Mouse (Mus musculus) neural tube, embryonic 13.5 days (tissue): ENCODE measurements at regions not wholly inside any gene's neighbourhood (a gene's known extent, or its start where the extent isn't known, plus 50 kb on each side); places are given as distances from the start of the nearest gene placed in this dataset.
A peak's percentile ranks its signal among the peaks of the same experiment; 100 is the strongest.

Source experiments
- ATAC-seq: fragments of 200-750 bp; cut with Nextera tagmentation; 2 replicates; pipeline ENCODE4 v1.8.0; 2017; ENCODE audit warnings: low read depth, mild to moderate bottlenecking, moderate TSS enrichment, moderate library complexity
- H3K27ac ChIP-seq: fragments of 300-500 bp; sonication (generic); replicated peaks from 2 replicates; pipeline ENCODE4 v1.5.1; 2015; ENCODE audit warnings: moderate library complexity, mild to moderate bottlenecking, inconsistent platforms
- H3K27me3 ChIP-seq: fragments of 300-500 bp; sonication (generic); 2 replicates; pipeline ENCODE4 v1.6.1; 2015; ENCODE audit warnings: mild to moderate bottlenecking, inconsistent platforms
- H3K36me3 ChIP-seq: fragments of 300-500 bp; sonication (generic); 2 replicates; pipeline ENCODE4 v1.6.1; 2015; ENCODE audit warnings: mild to moderate bottlenecking, inconsistent platforms
- H3K4me1 ChIP-seq: fragments of 300-500 bp; sonication (generic); replicated peaks from 2 replicates; pipeline ENCODE4 v1.6.1; 2015; ENCODE audit warnings: inconsistent platforms
- H3K4me2 ChIP-seq: fragments of 300-500 bp; sonication (generic); 2 replicates; pipeline ENCODE4 v1.6.1; 2015; ENCODE audit warnings: inconsistent platforms, mild to moderate bottlenecking, moderate library complexity
- H3K4me3 ChIP-seq: fragments of 300-500 bp; sonication (generic); 2 replicates; pipeline ENCODE4 v1.5.1; 2015; ENCODE audit warnings: mild to moderate bottlenecking, inconsistent platforms
- H3K9ac ChIP-seq: fragments of 300-500 bp; sonication (generic); 2 replicates; pipeline ENCODE4 v1.6.1; 2015; ENCODE audit warnings: moderate library complexity, mild to moderate bottlenecking, inconsistent platforms
- H3K9me3 ChIP-seq: fragments of 300-500 bp; sonication (generic); 2 replicates; pipeline ENCODE4 v1.6.1; 2016; ENCODE audit warnings: inconsistent platforms
- whole genome bisulfite sequencing: fragments of 180-500 bp; shearing (Covaris S2); methylation state at CpG from one replicate; pipeline ENCODE4 v1.1.7; 2015; 5-methylcytosine and 5-hydroxymethylcytosine counted together

GRCm38 (mm10) chr10:99556353-99557036 is 203.0 kb downstream of the Csl start:
- no peak for ATAC-seq
- no peak overlapping the region for H3K4me3 ChIP-seq
- H3K36me3 ChIP-seq = no peaks in the 10 kb centered on the region
- no peak overlapping the region for H3K9ac ChIP-seq
- no peak overlapping the region for H3K4me2 ChIP-seq
- no peak overlapping the region for H3K27ac ChIP-seq
- H3K27me3 ChIP-seq = no peaks in the 10 kb centered on the region
- no peaks in the 10 kb centered on the region for H3K9me3 ChIP-seq
- 61% methylated on average over 11 of the region's 11 CpGs for WGBS
- peaks cover 4% of the 10 kb centered on the region; the same call in 1 of the 2 replicates for H3K4me1 ChIP-seq

GRCm38 (mm10) chr10:99558656-99559055 is 200.8 kb downstream of the Csl start:
- H3K9me3 ChIP-seq = no peaks in the 10 kb centered on the region
- no peak overlapping the region for H3K4me2 ChIP-seq
- H3K27me3 ChIP-seq = no peaks in the 10 kb centered on the region
- no peak overlapping the region for H3K9ac ChIP-seq
- WGBS = 83% methylated on average over 5 of the region's 5 CpGs
- ATAC-seq = no peak
- H3K4me1 ChIP-seq = peaks cover 4% of the 10 kb centered on the region; the same call in 1 of the 2 replicates
- no peak overlapping the region for H3K4me3 ChIP-seq
- no peak overlapping the region for H3K27ac ChIP-seq
- no peaks in the 10 kb centered on the region for H3K36me3 ChIP-seq

GRCm38 (mm10) chr10:99561166-99561818 is 198.2 kb downstream of the Csl start:
- Histone ChIP-seq H3K27ac (no peak overlapping the region), H3K4me2 (no peak overlapping the region), H3K27me3 (no peaks in the 10 kb centered on the region), H3K9ac (no peak overlapping the region), H3K9me3 (no peaks in the 10 kb centered on the region), H3K4me3 (no peak overlapping the region), H3K4me1 (no peaks in the 10 kb centered on the region), H3K36me3 (no peaks in the 10 kb centered on the region)
- WGBS = 90% methylated on average over 11 of the region's 11 CpGs
- no peak for ATAC-seq

- Histone ChIP-seq H3K27me3 (no peaks in the 10 kb centered on the region), H3K9ac (no peak overlapping the region), H3K27ac (no peak overlapping the region), H3K4me1 (no peaks in the 10 kb centered on the region), H3K36me3 (no peaks in the 10 kb centered on the region), H3K9me3 (no peaks in the 10 kb centered on the region), H3K4me2 (no peak overlapping the region), H3K4me3 (no peak overlapping the region)
- WGBS = 90% methylated on average over 4 of the region's 4 CpGs
- ATAC-seq = no peak
These were observed 194.9 kb downstream of the Csl start for GRCm38 (mm10) chr10:99564605-99565004.

GRCm38 (mm10) chr10:99568424-99568823 is 191.0 kb downstream of the Csl start:
- Histone ChIP-seq H3K27me3 (no peaks in the 10 kb centered on the region), H3K4me2 (no peak overlapping the region), H3K27ac (no peak overlapping the region), H3K36me3 (no peaks in the 10 kb centered on the region), H3K4me3 (no peak overlapping the region), H3K9me3 (no peaks in the 10 kb centered on the region), H3K4me1 (no peaks in the 10 kb centered on the region), H3K9ac (no peak overlapping the region)
- whole genome bisulfite sequencing = 84% methylated on average over 5 of the region's 5 CpGs
- ATAC-seq = no peak

GRCm38 (mm10) chr10:99570190-99570589 is 189.3 kb downstream of the Csl start:
- no peak overlapping the region for H3K4me3 ChIP-seq
- no peak overlapping the region for H3K27ac ChIP-seq
- no peaks in the 10 kb centered on the region for H3K9me3 ChIP-seq
- peaks cover 5% of the 10 kb centered on the region; the same call in 1 of the 2 replicates for H3K4me1 ChIP-seq
- no peak for ATAC-seq
- no peak overlapping the region for H3K4me2 ChIP-seq
- no peaks in the 10 kb centered on the region for H3K27me3 ChIP-seq
- WGBS = 38% methylated on average over 2 of the region's 2 CpGs
- H3K9ac ChIP-seq = no peak overlapping the region
- H3K36me3 ChIP-seq = no peaks in the 10 kb centered on the region

- Histone ChIP-seq H3K4me3 (no peak overlapping the region), H3K36me3 (no peaks in the 10 kb centered on the region), H3K27me3 (no peaks in the 10 kb centered on the region), H3K4me2 (no peak overlapping the region), H3K9me3 (no peaks in the 10 kb centered on the region), H3K27ac (no peak overlapping the region), H3K4me1 (peaks cover 11% of the 10 kb centered on the region), H3K9ac (no peak overlapping the region)
- 71% methylated on average over 14 of the region's 14 CpGs for WGBS
- ATAC-seq = no peak
These were observed 185.5 kb downstream of the Csl start for GRCm38 (mm10) chr10:99573997-99574396.

GRCm38 (mm10) chr10:99575294-99575693 is 184.2 kb downstream of the Csl start:
- Histone ChIP-seq H3K4me2 (no peak overlapping the region), H3K4me1 (peaks cover 11% of the 10 kb centered on the region)

GRCm38 (mm10) chr10:99576301-99576700 is 183.2 kb downstream of the Csl start:
- H3K4me3 ChIP-seq = no peak overlapping the region
- WGBS = 86% methylated on average over 5 of the region's 5 CpGs
- ATAC-seq = no peak
- no peak overlapping the region for H3K4me2 ChIP-seq
- no peaks in the 10 kb centered on the region for H3K9me3 ChIP-seq
- H3K4me1 ChIP-seq = peaks cover 11% of the 10 kb centered on the region
- no peaks in the 10 kb centered on the region for H3K27me3 ChIP-seq
- H3K36me3 ChIP-seq = no peaks in the 10 kb centered on the region
- H3K9ac ChIP-seq = no peak overlapping the region
- H3K27ac ChIP-seq = no peak overlapping the region

More at GRCm38 (mm10) chr10:99575294-99575693, 184.2 kb downstream of the Csl start:
- Histone ChIP-seq H3K9ac (no peak overlapping the region), H3K27me3 (no peaks in the 10 kb centered on the region), H3K4me3 (no peak overlapping the region), H3K9me3 (no peaks in the 10 kb centered on the region), H3K36me3 (no peaks in the 10 kb centered on the region), H3K27ac (no peak overlapping the region)
- WGBS = 61% methylated on average over 7 of the region's 7 CpGs
- ATAC-seq = 0 out of 2 replicates have a peak, but pooled peaks have one; percentile 32

- Histone ChIP-seq H3K27me3 (no peaks in the 10 kb centered on the region), H3K4me2 (no peak overlapping the region), H3K4me1 (peaks cover 11% of the 10 kb centered on the region), H3K4me3 (no peak overlapping the region), H3K27ac (no peak overlapping the region), H3K9ac (no peak overlapping the region), H3K36me3 (no peaks in the 10 kb centered on the region), H3K9me3 (no peaks in the 10 kb centered on the region)
- ATAC-seq = no peak; the same call in 1 of the 2 replicates
- 24% methylated on average over 12 of the region's 12 CpGs for WGBS
These were observed 182.3 kb downstream of the Csl start for GRCm38 (mm10) chr10:99577041-99577681.

GRCm38 (mm10) chr10:99578366-99578765 is 181.1 kb downstream of the Csl start:
- WGBS = 60% methylated on average over 4 of the region's 4 CpGs
- H3K4me1 ChIP-seq = peaks cover 11% of the 10 kb centered on the region

GRCm38 (mm10) chr10:99580191-99580590 is 179.3 kb downstream of the Csl start:
- Histone ChIP-seq H3K27me3 (no peaks in the 10 kb centered on the region), H3K9ac (no peak overlapping the region), H3K4me3 (no peak overlapping the region)

More at GRCm38 (mm10) chr10:99578366-99578765, 181.1 kb downstream of the Csl start:
- Histone ChIP-seq H3K36me3 (no peaks in the 10 kb centered on the region), H3K9ac (no peak overlapping the region), H3K9me3 (no peaks in the 10 kb centered on the region), H3K27ac (no peak overlapping the region), H3K4me3 (no peak overlapping the region), H3K4me2 (no peak overlapping the region), H3K27me3 (no peaks in the 10 kb centered on the region)
- ATAC-seq = no peak

More at GRCm38 (mm10) chr10:99580191-99580590, 179.3 kb downstream of the Csl start:
- Histone ChIP-seq H3K27ac (no peak overlapping the region), H3K36me3 (no peaks in the 10 kb centered on the region), H3K9me3 (no peaks in the 10 kb centered on the region), H3K4me1 (peaks cover 6% of the 10 kb centered on the region), H3K4me2 (no peak overlapping the region)
- ATAC-seq = no peak
- WGBS = 42% methylated on average over 8 of the region's 8 CpGs
